Mouse (Mus musculus): ENCODE results near the gene Mbd6. TPM values are rescaled to one million over a fixed set of nuclear protein-coding genes. Genes with fewer than 3 reads are reported as not detected.
A peak's percentile ranks its signal among the peaks of the same experiment; 100 is the strongest.

The Mbd6 gene
- total RNA-seq, 2 experiments from 2014 or later, result 16.1 to 17.1 TPM

- intact Hi-C loops (cut with DNase I; ENCODE audit: low total_unique reads), result no loop called here
- DNase-seq, result no peak
Observed at GRCm38 (mm10) chr10:127268401-127268800, 20.4 kb downstream of the Mbd6 start.

- DNase-seq, result no peak
- intact Hi-C loops (cut with DNase I; ENCODE audit: low total_unique reads), result no loop called here
Observed at GRCm38 (mm10) chr10:127267318-127267717, 21.5 kb downstream of the Mbd6 start.

GRCm38 (mm10) chr10:127266112-127267091, 22.4 kb downstream of the Mbd6 start, which contains the start of gene Dctn2:
Dctn2 (plus strand) TSS chr10:127266368.
- intact Hi-C loops (cut with DNase I; ENCODE audit: low total_unique reads), result no loop called here
- DNase-seq, result peak; percentile 96

GRCm38 (mm10) chr10:127265727-127266111, 23.1 kb downstream of the Mbd6 start:
- intact Hi-C loops (cut with DNase I; ENCODE audit: low total_unique reads), result no loop called here
- DNase-seq, result no peak

GRCm38 (mm10) chr10:127264971-127265370, 23.8 kb downstream of the Mbd6 start:
- DNase-seq, result no peak
- intact Hi-C loops (cut with DNase I; ENCODE audit: low total_unique reads), result no loop called here

- DNase-seq, result no peak
- intact Hi-C loops (cut with DNase I; ENCODE audit: low total_unique reads), result no loop called here
Observed at GRCm38 (mm10) chr10:127264336-127264735, 24.5 kb downstream of the Mbd6 start.

GRCm38 (mm10) chr10:127263631-127264030, 25.2 kb downstream of the Mbd6 start:
- DNase-seq, result no peak
- intact Hi-C loops (cut with DNase I; ENCODE audit: low total_unique reads), result no loop called here

- no peak for DNase-seq
- intact Hi-C loops (cut with DNase I; ENCODE audit: low total_unique reads), result no loop called here
Observed at GRCm38 (mm10) chr10:127262548-127263398, 26.0 kb downstream of the Mbd6 start, which contains the start of gene Kif5a. Kif5a (minus strand) TSS chr10:127263348.

- intact Hi-C loops (cut with DNase I; ENCODE audit: low total_unique reads), result no loop called here
- no peak for DNase-seq
Observed at GRCm38 (mm10) chr10:127261706-127262547, 26.9 kb downstream of the Mbd6 start.

- no peak for DNase-seq
- intact Hi-C loops (cut with DNase I; ENCODE audit: low total_unique reads), result no loop called here
Observed at GRCm38 (mm10) chr10:127258489-127258888, 30.3 kb downstream of the Mbd6 start.

- intact Hi-C loops (cut with DNase I; ENCODE audit: low total_unique reads), result no loop called here
- DNase-seq, result no peak
Observed at GRCm38 (mm10) chr10:127257790-127258189, 31.0 kb downstream of the Mbd6 start.

GRCm38 (mm10) chr10:127255625-127256345, 33.0 kb downstream of the Mbd6 start:
- DNase-seq, result peak; percentile 61
- intact Hi-C loops (cut with DNase I; ENCODE audit: low total_unique reads), result no loop called here

- no peak for DNase-seq
- intact Hi-C loops (cut with DNase I; ENCODE audit: low total_unique reads), result no loop called here
Observed at GRCm38 (mm10) chr10:127250810-127251209, 38.0 kb downstream of the Mbd6 start.

GRCm38 (mm10) chr10:127238241-127238824, 50.5 kb downstream of the Mbd6 start:
- no peak for DNase-seq
- intact Hi-C loops (cut with DNase I; ENCODE audit: low total_unique reads), result no loop called here

GRCm38 (mm10) chr10:127236541-127236940, 52.3 kb downstream of the Mbd6 start:
- no peak for DNase-seq
- intact Hi-C loops (cut with DNase I; ENCODE audit: low total_unique reads), result no loop called here

- intact Hi-C loops (cut with DNase I; ENCODE audit: low total_unique reads), result no loop called here
- no peak for DNase-seq
Observed at GRCm38 (mm10) chr10:127233141-127233540, 55.7 kb downstream of the Mbd6 start.

Measured in gastrocnemius, postnatal 14 days (tissue).